Mouse (Mus musculus): ENCODE data around the gene Sypl2.

DNA sequence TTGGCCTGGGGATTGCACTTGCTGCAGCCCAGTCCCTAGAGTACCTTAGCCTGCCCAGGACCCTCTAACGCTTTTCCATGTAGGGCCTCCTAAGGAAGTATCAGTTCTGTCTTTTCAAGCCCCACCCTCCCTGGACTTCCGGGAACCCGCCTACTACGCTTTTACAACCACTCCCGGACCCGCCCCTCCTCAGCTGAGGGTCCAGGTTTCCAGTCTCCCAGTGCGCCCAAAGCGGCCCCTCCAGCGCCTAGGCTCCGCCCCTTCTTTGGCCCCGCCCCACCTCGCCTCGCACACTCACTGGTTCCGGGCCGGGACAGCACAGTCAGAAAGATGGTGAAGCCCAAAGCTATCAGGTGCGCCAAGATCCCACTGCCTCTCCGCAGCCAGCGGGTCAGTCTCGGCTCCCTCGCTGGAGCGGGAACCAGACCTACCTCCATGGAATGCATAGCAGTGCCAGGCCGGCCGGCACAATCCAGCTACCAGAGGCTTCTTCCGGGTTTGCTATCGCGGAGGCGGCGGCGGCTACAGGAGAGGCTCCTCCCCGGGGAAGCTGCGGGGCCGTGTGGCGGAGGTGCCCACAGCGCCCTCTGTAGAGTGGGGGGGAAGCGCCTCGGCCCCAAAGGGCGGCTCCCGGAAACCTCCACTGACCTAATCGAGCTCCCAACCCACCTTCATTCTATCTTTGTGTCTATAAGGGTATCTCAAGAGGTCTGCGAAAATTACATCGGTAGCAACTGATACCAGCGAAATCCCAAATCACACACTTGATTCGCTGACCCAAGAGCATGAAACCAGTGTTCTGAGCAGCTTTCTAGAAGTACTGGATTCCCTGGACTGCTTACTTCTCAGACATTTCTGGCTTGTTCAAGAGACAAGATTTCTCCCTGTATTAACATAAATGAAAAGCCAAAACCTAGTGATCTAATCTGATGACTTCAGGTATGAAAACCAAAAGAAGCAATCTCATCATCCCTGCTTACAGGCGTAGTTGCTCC is 25.8 kb downstream of the Sypl2 start, which contains the start of gene Cyb561d1:
- TF ChIP-seq CTCF (IDR thresholded peaks at IDR 0.05; ENCODE audit: extremely low read depth, insufficient read depth, low read length) (no peak; the same call in 1 of the 2 replicates), POLR2A (IDR thresholded peaks at IDR 0.05; ENCODE audit: extremely low read depth, insufficient read depth, low read length) (peak; percentile 68)
